Mouse (Mus musculus) bone marrow macrophage, adult 2 months (primary cell): ENCODE data around the gene Rnf115.

ENCODE experiments used
- CTCF ChIP-seq: IDR thresholded peaks from 2 replicates; pipeline ENCODE4 v1.5.1; 2012; ENCODE audit warnings: low read depth, mild to moderate bottlenecking, low read length, moderate library complexity
- POLR2A ChIP-seq: IDR thresholded peaks from 2 replicates; pipeline ENCODE4 v1.6.1; 2012; ENCODE audit warnings: mild to moderate bottlenecking, low read depth, low read length, borderline replicate concordance

GRCm38 (mm10) chr3:96820116-96820915 is 92.9 kb downstream of the Rnf115 start:
- no peak for TF ChIP-seq POLR2A
- no peak for TF ChIP-seq CTCF
